Comparison of ENCODE assay signal across 8 mouse cellular contexts in the genomic region with DNA sequence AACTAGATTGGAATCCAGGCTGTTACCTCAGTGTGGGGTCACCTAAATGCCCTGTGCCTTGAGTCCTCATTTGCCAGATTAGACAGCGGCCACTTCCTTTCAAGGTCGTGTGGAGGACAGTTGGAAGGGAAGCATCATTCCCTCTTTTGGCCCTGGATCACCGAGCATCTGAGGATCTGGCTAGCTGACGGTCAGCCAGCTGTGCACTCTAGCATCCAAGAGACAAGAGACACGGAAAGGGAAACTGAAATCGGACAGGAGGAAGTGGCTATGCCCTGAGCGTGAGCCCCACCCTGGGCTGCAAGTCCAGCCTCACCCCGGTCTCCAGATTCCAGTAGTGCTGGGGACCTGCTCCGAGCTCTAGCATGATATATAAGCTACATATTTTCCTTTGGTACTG. TPM values are rescaled to one million over a fixed set of nuclear protein-coding genes. Genes with fewer than 3 reads are reported as not detected.
DNase-seq lines count a peak whose midpoint lies in the region; ATAC-seq and TF ChIP-seq lines count a peak whose summit lies in the region.

No protein-coding gene starts in this region.

- peak; percentile 55 for TF ChIP-seq EP300 in heart, adult 2 months (IDR thresholded peaks at IDR 0.05; ENCODE audit: insufficient read depth, low read depth, low read length)

- no peaks in the 10 kb centered on the region for H3K9me3 ChIP-seq in kidney, postnatal 0 days (replicated peaks; ENCODE audit: low read length)
- no peaks in the 10 kb centered on the region for H3K9me3 ChIP-seq in neural tube, embryonic 12.5 days

- peaks cover 9% of the 10 kb centered on the region for H3K4me1 ChIP-seq in heart, adult 2 months (ENCODE audit: control insufficient read depth, insufficient read depth, low read length)
- peaks cover 11% of the 10 kb centered on the region; the same call in 1 of the 2 replicates for H3K4me1 ChIP-seq in kidney, postnatal 0 days (replicated peaks; ENCODE audit: insufficient read depth, low read length)
- H3K4me1 ChIP-seq in neural tube, embryonic 12.5 days: peaks cover 40% of the 10 kb centered on the region

- 25% methylated on average over 9 of the region's 9 CpGs for WGBS in heart, adult 2 months
- 51% methylated on average over 9 of the region's 9 CpGs for WGBS in kidney, postnatal 0 days
- WGBS in neural tube, embryonic 12.5 days: 71% methylated on average over 9 of the region's 9 CpGs

- peak overlapping the region; percentile 77 for H3K27ac ChIP-seq in heart, adult 2 months
- H3K27ac ChIP-seq in kidney, postnatal 0 days: peak overlapping the region; percentile 8; the same call in 1 of the 2 replicates
- H3K27ac ChIP-seq in neural tube, embryonic 12.5 days: no peak overlapping the region

- H3K9ac ChIP-seq in heart, adult 2 months (ENCODE audit: low read depth, low read length): no peak overlapping the region
- H3K9ac ChIP-seq in kidney, postnatal 0 days (ENCODE audit: low read depth, low read length): no peak overlapping the region
- 0 out of 2 replicates have a peak overlapping the region, but pooled peaks have one; percentile 47 for H3K9ac ChIP-seq in neural tube, embryonic 12.5 days

- no peaks in the 10 kb centered on the region for H3K36me3 ChIP-seq in heart, adult 2 months (ENCODE audit: control insufficient read depth, insufficient read depth, low read length)
- no peaks in the 10 kb centered on the region for H3K36me3 ChIP-seq in kidney, postnatal 0 days (ENCODE audit: insufficient read depth, low read length)
- no peaks in the 10 kb centered on the region for H3K36me3 ChIP-seq in neural tube, embryonic 12.5 days

- H3K27me3 ChIP-seq in heart, adult 2 months (ENCODE audit: control insufficient read depth, insufficient read depth, low read length): no peaks in the 10 kb centered on the region
- H3K27me3 ChIP-seq in kidney, postnatal 0 days (ENCODE audit: insufficient read depth, low read length): no peaks in the 10 kb centered on the region
- H3K27me3 ChIP-seq in neural tube, embryonic 12.5 days (replicated peaks): no peaks in the 10 kb centered on the region

- ATAC-seq in kidney, postnatal 0 days (replicated peaks; ENCODE audit: low FRiP score, low read depth): no peak
- ATAC-seq in neural tube, embryonic 12.5 days (ENCODE audit: low FRiP score, low read depth): no peak

- TF ChIP-seq POLR2A in heart, adult 2 months (IDR thresholded peaks at IDR 0.05; ENCODE audit: insufficient read depth, low read depth, low read length): peak; percentile 39; the same call in 1 of the 2 replicates

- intact Hi-C loops in heart, adult 2 months (cut with DNase I): loop anchor here (5.0 to 10.0 kb wide), 3 partner anchors 207 to 382 kb away; no protein-coding TSS in a partner anchor

- TF ChIP-seq CTCF in heart, adult 2 months (IDR thresholded peaks at IDR 0.05): no peak
- no peak for TF ChIP-seq CTCF in kidney, postnatal 0 days (IDR thresholded peaks at IDR 0.05; ENCODE audit: low read depth)

- no peak overlapping the region for H3K4me2 ChIP-seq in kidney, postnatal 0 days (ENCODE audit: low read length)
- no peak overlapping the region for H3K4me2 ChIP-seq in neural tube, embryonic 12.5 days (replicated peaks)

- no peaks in the 10 kb centered on the region for H3K79me2 ChIP-seq in heart, adult 2 months (replicated peaks; ENCODE audit: control insufficient read depth, insufficient read depth, low read length)

- H3K4me3 ChIP-seq in heart, adult 2 months: peak overlapping the region; percentile 37
- H3K4me3 ChIP-seq in kidney, postnatal 0 days (replicated peaks; ENCODE audit: low read depth, low read length): no peak overlapping the region
- no peak overlapping the region for H3K4me3 ChIP-seq in neural tube, embryonic 12.5 days

- DNase-seq in ovary, postnatal 36 days (ENCODE audit: low spot score): peak; percentile 14
- no peak for DNase-seq in ovary, adult 18-20 months (ENCODE audit: low spot score)
- peak; percentile 73 to 79 for DNase-seq in heart, adult 2 months
- peak; percentile 54 for DNase-seq in kidney, postnatal 0 days (ENCODE audit: low spot score)
- DNase-seq in adipocyte (ENCODE audit: low spot score): no peak
- DNase-seq in right cerebral cortex, adult 18-20 months: no peak
- DNase-seq in right cerebral cortex, postnatal 4 days: no peak

RNA-seq across cellular contexts. Expression of gene Apol7a, which starts 39.4 kb away (rescaled TPM):
- total RNA-seq in heart, adult 2 months (2021): under 1 TPM in 1 of 2 experiments, not detected in 1; 0.13 TPM
- polyA plus RNA-seq in heart, adult 2 months (2012; rRNA removed): 0.23 and 0.29 TPM in 2 replicates
- 0.09 and 0.13 TPM in 2 replicates for polyA plus RNA-seq in kidney, postnatal 0 days (2015; fragmentation: Nextera tagmentation; extraction: Ambion mirVana)
- polyA plus RNA-seq in neural tube, embryonic 12.5 days (2016; fragmentation: Nextera tagmentation; extraction: Ambion mirVana): not detected in 2 replicates

RNA-seq across cellular contexts. Expression of gene Apol9a, which starts 51.4 kb away (rescaled TPM):
- under 1 TPM; 0.27 to 0.39 TPM for total RNA-seq in heart, adult 2 months (2021)
- polyA plus RNA-seq in heart, adult 2 months (2012; rRNA removed): 0.73 and 1.00 TPM in 2 replicates
- polyA plus RNA-seq in kidney, postnatal 0 days (2015; fragmentation: Nextera tagmentation; extraction: Ambion mirVana): 0.33 TPM in 1 of 2 replicates, not detected in the other
- 0.24 TPM in 1 of 2 replicates, not detected in the other for polyA plus RNA-seq in neural tube, embryonic 12.5 days (2016; fragmentation: Nextera tagmentation; extraction: Ambion mirVana)

RNA-seq across cellular contexts. Expression of gene Rbfox2, which starts 52.7 kb away (rescaled TPM):
- 100 to 1,000 TPM; 106 to 110 TPM for total RNA-seq in heart, adult 2 months (2021)
- 86.0 and 145 TPM in 2 replicates for polyA plus RNA-seq in heart, adult 2 months (2012; rRNA removed)
- polyA plus RNA-seq in kidney, postnatal 0 days (2015; fragmentation: Nextera tagmentation; extraction: Ambion mirVana): 22.7 and 25.1 TPM in 2 replicates
- 148 and 159 TPM in 2 replicates for polyA plus RNA-seq in neural tube, embryonic 12.5 days (2016; fragmentation: Nextera tagmentation; extraction: Ambion mirVana)

Comparison
In these comparisons a context has a peak if more than half of its experiments do, and no peak if none do; other contexts are left out.
1. DNase-seq: peak in ovary, postnatal 36 days (single experiment), heart, adult 2 months (2 of 2) and kidney, postnatal 0 days (single experiment); none in ovary, adult 18-20 months (single experiment), adipocyte (single experiment), right cerebral cortex, adult 18-20 months (single experiment) and right cerebral cortex, postnatal 4 days (single experiment).